Mouse (Mus musculus) olfactory bulb, adult 2 months (tissue): ENCODE measurements at regions not wholly inside any gene's neighbourhood (a gene's known extent, or its start where the extent isn't known, plus 50 kb on each side); places are given as distances from the start of the nearest gene placed in this dataset.

Source experiments
- CTCF ChIP-seq: fragments of 200-500 bp; IDR thresholded peaks from 2 replicates; pipeline ENCODE4 v1.5.1; 2012; ENCODE audit warnings: low read depth, mild to moderate bottlenecking, low read length, moderate library complexity; ENCODE audit not compliant: insufficient read depth
- POLR2A ChIP-seq: fragments of 200-500 bp; IDR thresholded peaks from 2 replicates; pipeline ENCODE4 v1.6.1; 2012; ENCODE audit warnings: mild to moderate bottlenecking, low read depth, low read length, moderate library complexity; ENCODE audit not compliant: insufficient read depth

- TF ChIP-seq CTCF (no peak), POLR2A (no peak)
These were observed 99.7 kb upstream of the Adgrl2 start for GRCm38 (mm10) chr3:149090103-149090502.
